Comparison of ENCODE assay signal across 9 mouse cellular contexts in the genomic region with DNA sequence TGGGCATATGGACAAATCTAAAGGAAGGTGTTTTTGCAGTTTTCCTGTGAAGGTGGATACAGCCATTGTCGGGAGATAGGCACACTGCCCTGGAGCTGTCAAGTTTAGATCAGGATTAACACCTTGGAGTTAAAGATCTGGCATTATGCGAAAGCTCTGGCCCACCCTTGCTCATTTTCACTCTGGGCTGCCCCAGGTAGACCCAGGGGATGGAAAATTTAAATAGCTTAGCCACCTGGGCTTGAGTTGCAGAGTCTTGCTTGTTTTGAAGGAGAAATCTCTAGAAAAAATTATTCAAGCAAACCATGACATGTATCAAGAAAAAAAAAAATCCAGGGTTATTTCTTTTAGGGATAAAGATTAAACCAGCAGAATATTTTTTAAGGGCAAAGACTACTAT. TPM values are rescaled to one million over a fixed set of nuclear protein-coding genes. Genes with fewer than 3 reads are reported as not detected.
A peak's percentile ranks its signal among the peaks of the same experiment; 100 is the strongest.
DNase-seq lines count a peak whose midpoint lies in the region; ATAC-seq and TF ChIP-seq lines count a peak whose summit lies in the region.
"Had no signal": no experiment of that assay in that cellular context is flagged by ENCODE, and none has a peak within 500 bp of the region (broad histone marks: within the 10 kb centered on the region; RNA-seq: fewer than 3 reads in every experiment).

No protein-coding gene starts in this region.

- peaks cover 69% of the 10 kb centered on the region for H3K79me3 ChIP-seq in C2C12 (ENCODE audit: low read depth)

- peak overlapping the region; percentile 1 for H3ac ChIP-seq in C2C12 (ENCODE audit: control insufficient read depth, insufficient read length, low read depth)

- H3K4me2 ChIP-seq in forebrain, embryonic 14.5 days (ENCODE audit: low read length), result peak overlapping the region; percentile 71
- peak overlapping the region; percentile 84 for H3K4me2 ChIP-seq in liver, embryonic 15.5 days

- H3K9ac ChIP-seq in forebrain, embryonic 14.5 days (ENCODE audit: low read length), result peak overlapping the region; percentile 61
- peak overlapping the region; percentile 70 for H3K9ac ChIP-seq in liver, embryonic 15.5 days

- TF ChIP-seq CTCF in C2C12 (IDR thresholded peaks at IDR 0.05; ENCODE audit: control insufficient read depth, insufficient read depth, insufficient read length), result no peak

- peaks cover 8% of the 10 kb centered on the region for H3K36me3 ChIP-seq in heart, embryonic 10.5 days
- H3K36me3 ChIP-seq in C2C12 (ENCODE audit: control insufficient read depth, insufficient read depth), result peaks cover 12% of the 10 kb centered on the region
- H3K36me3 ChIP-seq in forebrain, embryonic 14.5 days (ENCODE audit: control insufficient read depth, insufficient read depth, low read length), result no peaks in the 10 kb centered on the region
- H3K36me3 ChIP-seq in liver, embryonic 15.5 days (replicated peaks), result peaks cover 46% of the 10 kb centered on the region

- DNase-seq in heart, embryonic 10.5 days (ENCODE audit: low spot score), result no peak
- no peak for DNase-seq in heart, postnatal 4 days
- peak; percentile 20 for DNase-seq in forebrain, embryonic 14.5 days (ENCODE audit: low spot score)
- no peak for DNase-seq in urinary bladder, postnatal 25 days (ENCODE audit: low spot score)
- no peak for DNase-seq in adipocyte (ENCODE audit: low spot score)
- no peak for DNase-seq in c-Kit-positive CD71-positive TER-119-positive erythroid progenitor cells, embryonic 14.5 days (ENCODE audit: low spot score)
- DNase-seq: cerebellum, adult 8-10 months had no signal

- peaks cover 79% of the 10 kb centered on the region for H3K4me1 ChIP-seq in heart, embryonic 10.5 days
- H3K4me1 ChIP-seq in forebrain, embryonic 14.5 days (ENCODE audit: control insufficient read depth, insufficient read depth, low read length), result peaks cover 34% of the 10 kb centered on the region
- peaks cover 79% of the 10 kb centered on the region for H3K4me1 ChIP-seq in liver, embryonic 15.5 days (replicated peaks)

- no peak for ATAC-seq in forebrain, embryonic 14.5 days
- no peak for ATAC-seq in liver, embryonic 15.5 days (ENCODE audit: insufficient read depth)

- peak overlapping the region; percentile 96 for H3K4me3 ChIP-seq in heart, embryonic 10.5 days
- H3K4me3 ChIP-seq in C2C12 (ENCODE audit: insufficient read depth, poor library complexity, severe bottlenecking), result peak overlapping the region; percentile 3
- H3K4me3 ChIP-seq in forebrain, embryonic 14.5 days (ENCODE audit: low read depth, low read length), result no peak overlapping the region
- peak overlapping the region; percentile 95 for H3K4me3 ChIP-seq in liver, embryonic 15.5 days (replicated peaks)

- WGBS in heart, embryonic 10.5 days, result 10% methylated on average over 2 of the region's 2 CpGs
- 17% methylated on average over 2 of the region's 2 CpGs for WGBS in forebrain, embryonic 14.5 days
- WGBS in liver, embryonic 15.5 days (ENCODE audit: insufficient replicate concordance), result 25% methylated on average over 2 of the region's 2 CpGs

- H3K27ac ChIP-seq in heart, embryonic 10.5 days, result peak overlapping the region; percentile 99
- H3K27ac ChIP-seq in forebrain, embryonic 14.5 days (ENCODE audit: low read depth, low read length), result peak overlapping the region; percentile 86; the same call in 1 of the 2 replicates
- peak overlapping the region; percentile 87 for H3K27ac ChIP-seq in liver, embryonic 15.5 days (replicated peaks)

- no peaks in the 10 kb centered on the region for H3K9me3 ChIP-seq in heart, embryonic 10.5 days
- no peaks in the 10 kb centered on the region for H3K9me3 ChIP-seq in forebrain, embryonic 14.5 days (replicated peaks; ENCODE audit: control insufficient read depth, low read length)
- H3K9me3 ChIP-seq in liver, embryonic 15.5 days (replicated peaks), result no peaks in the 10 kb centered on the region

- no peaks in the 10 kb centered on the region for H3K27me3 ChIP-seq in heart, embryonic 10.5 days (ENCODE audit: insufficient read depth, poor library complexity, severe bottlenecking)
- no peaks in the 10 kb centered on the region for H3K27me3 ChIP-seq in C2C12 (ENCODE audit: control insufficient read depth, insufficient read depth, insufficient read length)
- no peaks in the 10 kb centered on the region for H3K27me3 ChIP-seq in forebrain, embryonic 14.5 days (replicated peaks; ENCODE audit: control insufficient read depth, insufficient read depth, low read length)
- H3K27me3 ChIP-seq in liver, embryonic 15.5 days, result peaks cover 9% of the 10 kb centered on the region

- peaks cover 83% of the 10 kb centered on the region for H3K79me2 ChIP-seq in C2C12 (ENCODE audit: control insufficient read depth, insufficient read depth)

TF ChIP-seq in C2C12, 6 proteins besides CTCF, POLR2A, EP300 and RAD21:
- no peak for TF ChIP-seq USF1 (IDR thresholded peaks at IDR 0.05; ENCODE audit: low read depth)

RNA-seq across cellular contexts. Expression of gene Klf3, which starts 3.4 kb away (rescaled TPM):
- 49.6 and 61.8 TPM in 2 replicates for polyA plus RNA-seq in heart, embryonic 10.5 days (2016; fragmentation: Nextera tagmentation; extraction: Ambion mirVana)
- 10 to 100 TPM; 73.2 to 76.3 TPM for total RNA-seq in heart, postnatal 4 days (2021)
- polyA plus RNA-seq in C2C12 (2012; fragmentation: generic; extraction: Trizol), result 9.5 TPM
- polyA plus RNA-seq in forebrain, embryonic 14.5 days (2014; fragmentation: Nextera tagmentation; extraction: Ambion mirVana), result 19.3 and 24.3 TPM in 2 replicates
- polyA plus RNA-seq in liver, embryonic 15.5 days (2015; fragmentation: Nextera tagmentation; extraction: Ambion mirVana), result 104 and 107 TPM in 2 replicates
